Mouse (Mus musculus) lung, postnatal 0 days (tissue): ENCODE results near the gene Jph2.

Experiments used
- CTCF ChIP-seq: IDR thresholded peaks from 2 replicates; pipeline ENCODE4 v1.5.1; 2016; ENCODE audit warnings: antibody characterized with exemption, mild to moderate bottlenecking
- EP300 ChIP-seq: IDR thresholded peaks from 2 replicates; pipeline ENCODE4 v1.6.1; 2016; ENCODE audit warnings: antibody characterized with exemption, mild to moderate bottlenecking, control low read depth

- TF ChIP-seq CTCF (no peak), EP300 (no peak)
These were observed 40.4 kb upstream of the Jph2 start, which contains the start of gene Gdap1l1 for GRCm38 (mm10) chr2:163438246-163438618.
